Mouse (Mus musculus): ENCODE results near the gene F5.

DNA sequence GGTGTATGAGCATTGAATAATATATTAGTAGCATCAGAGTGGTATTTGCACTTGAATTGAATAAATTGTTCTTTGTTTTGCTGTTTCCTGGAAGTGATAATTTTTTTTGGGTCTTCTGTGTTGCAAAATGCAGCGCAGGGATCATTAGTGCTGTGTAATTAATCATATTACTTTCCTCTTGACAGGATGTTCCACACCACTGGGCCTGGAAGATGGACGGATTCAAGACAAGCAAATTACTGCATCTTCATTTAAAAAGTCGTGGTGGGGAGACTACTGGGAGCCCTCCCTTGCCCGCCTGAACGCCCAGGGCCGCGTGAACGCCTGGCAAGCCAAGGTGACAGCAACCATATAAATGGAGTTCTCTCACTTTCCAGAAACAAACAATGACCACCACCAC, 62.6 kb downstream of the F5 start:
- TF ChIP-seq POLR2A (IDR thresholded peaks at IDR 0.05; ENCODE audit: low read depth, low read length) (no peak), CTCF (IDR thresholded peaks at IDR 0.05; ENCODE audit: borderline replicate concordance, insufficient read depth, low read length) (no peak)
